Mouse (Mus musculus): ENCODE measurements around the gene Guca1b.

DNA sequence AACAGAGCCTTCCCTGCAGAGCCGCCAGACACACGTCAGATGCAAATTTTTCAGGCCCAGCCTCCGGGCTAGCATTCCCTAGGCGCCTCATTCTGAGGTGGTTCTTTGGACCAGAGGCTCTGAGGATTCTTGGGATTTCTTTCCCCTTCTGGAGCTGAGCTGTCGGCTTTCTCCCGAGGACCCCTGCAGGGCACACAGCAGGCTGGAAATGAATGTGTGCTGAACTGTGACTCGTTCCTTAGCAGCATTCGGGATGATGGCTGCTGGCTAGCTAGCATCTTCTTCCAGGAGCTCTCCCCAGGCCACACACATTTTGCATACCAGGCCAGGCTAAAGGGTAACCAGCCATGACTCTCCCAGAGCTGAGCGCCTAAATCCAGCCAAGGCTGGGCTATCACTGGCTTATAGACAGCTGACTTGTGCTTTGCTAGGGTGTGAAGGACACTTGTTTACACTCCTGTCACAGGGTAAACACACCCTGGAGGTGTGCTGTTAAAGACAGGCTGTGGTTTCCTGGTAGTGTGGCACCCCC lies 55.2 kb downstream of the Guca1b start:
- TF ChIP-seq CTCF (IDR thresholded peaks at IDR 0.05; ENCODE audit: control insufficient read depth, insufficient read depth, low read length) = no peak
- TF ChIP-seq POLR2A (IDR thresholded peaks at IDR 0.05; ENCODE audit: borderline replicate concordance, control insufficient read depth, low read depth, low read length) = no peak

Data from bone marrow, adult 2 months (tissue).